Mouse (Mus musculus) heart, postnatal 0 days (tissue): ENCODE data around the gene Dnah3.

Experiments
- CTCF ChIP-seq: IDR thresholded peaks from 2 replicates; pipeline ENCODE4 v1.5.1; 2016; ENCODE audit warnings: antibody characterized with exemption, control low read depth, low read depth
- EP300 ChIP-seq: IDR thresholded peaks from 2 replicates; pipeline ENCODE4 v1.6.1; 2016; ENCODE audit warnings: antibody characterized with exemption, low read depth

DNA sequence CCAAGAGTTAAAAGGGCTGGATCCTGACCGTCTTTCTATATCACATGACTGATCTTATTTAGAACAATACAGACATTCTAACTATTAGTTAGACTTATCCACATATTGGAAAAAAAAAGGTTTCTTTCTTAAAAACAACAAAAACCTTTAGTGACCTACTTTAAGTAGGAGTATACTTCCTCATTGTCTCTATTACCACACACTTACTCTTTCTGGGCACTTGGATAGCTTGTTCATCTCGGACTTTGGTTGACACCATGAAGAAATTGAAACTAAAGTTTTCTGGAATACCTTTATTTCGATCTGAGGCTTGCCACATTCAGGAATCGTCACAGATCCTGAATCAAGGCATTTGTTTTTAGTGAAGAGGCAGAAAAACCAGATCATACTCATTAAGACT, 174.0 kb downstream of the Dnah3 start:
- TF ChIP-seq CTCF (no peak), EP300 (no peak)
